Mouse (Mus musculus) lung, adult 2 months (tissue): ENCODE results near the gene Cox5b. TPM values are rescaled to one million over a fixed set of nuclear protein-coding genes. Genes with fewer than 3 reads are reported as not detected.
A peak's percentile ranks its signal among the peaks of the same experiment; 100 is the strongest.

ENCODE experiments used
- DNase-seq: peaks from one replicate; pipeline ENCODE4 v3.0.0; 2022
- H3K4me1 ChIP-seq: fragments of 200-500 bp; 2 replicates; pipeline ENCODE4 v1.6.1; 2011; ENCODE audit warnings: low read length; ENCODE audit not compliant: control insufficient read depth, insufficient read depth
- H3K4me3 ChIP-seq: fragments of 200-500 bp; replicated peaks from 2 replicates; pipeline ENCODE3; 2011; ENCODE audit warnings: low read depth, mild to moderate bottlenecking, control low read depth, low read length; ENCODE audit errors: extremely low read depth
- CTCF ChIP-seq: fragments of 200-500 bp; IDR thresholded peaks from 2 replicates; pipeline ENCODE4 v1.5.1; 2011; ENCODE audit warnings: mild to moderate bottlenecking, low read length, control low read depth; ENCODE audit not compliant: insufficient read depth
- POLR2A ChIP-seq: fragments of 200-500 bp; IDR thresholded peaks from 2 replicates; pipeline ENCODE4 v1.6.1; 2011; ENCODE audit warnings: low read depth, mild to moderate bottlenecking, control low read depth, low read length, borderline replicate concordance; ENCODE audit errors: extremely low read depth
- WGBS: fragments of 180-500 bp; shearing (Covaris S2); methylation state at CpG from one replicate; pipeline ENCODE4 v1.1.7; 2018; 5-methylcytosine and 5-hydroxymethylcytosine counted together
- polyA plus RNA-seq: library from polyadenylated mRNA; depleted of rRNA; stranded (reverse); fragments of >200 nt; gene quantifications from 2 replicates; pipeline ENCODE4 v1.2.3, GENCODE M21; 2012; rRNA removed

Gene Cox5b
- polyA plus RNA-seq, 1 experiment = 279 TPM

DNA sequence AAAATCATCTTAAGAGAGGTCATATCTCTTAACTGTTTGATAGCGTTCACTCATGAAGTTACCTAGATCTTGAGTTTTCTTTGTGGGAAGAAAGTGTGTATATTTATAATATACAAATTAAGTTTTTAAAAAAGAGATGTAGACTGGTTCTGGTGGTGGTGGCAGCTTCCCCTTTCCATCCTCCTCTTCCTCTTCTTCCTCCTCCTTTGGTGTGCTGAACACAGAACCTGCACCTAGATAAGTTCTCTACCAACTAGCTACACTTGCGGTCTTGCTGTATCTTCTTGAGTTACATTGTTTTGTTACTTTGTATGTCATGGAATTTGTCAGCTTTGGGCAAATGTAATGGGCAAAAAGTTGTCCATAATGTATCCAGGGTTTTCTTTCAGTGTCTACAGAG is 19.9 kb downstream of the Cox5b start:
- Histone ChIP-seq H3K4me1 (peaks cover 6% of the 10 kb centered on the region; the same call in 1 of the 2 replicates), H3K4me3 (no peak overlapping the region)
- DNase-seq = no peak
- TF ChIP-seq CTCF (no peak), POLR2A (no peak)
- 96% methylated on average over 2 of the region's 2 CpGs for WGBS

DNA sequence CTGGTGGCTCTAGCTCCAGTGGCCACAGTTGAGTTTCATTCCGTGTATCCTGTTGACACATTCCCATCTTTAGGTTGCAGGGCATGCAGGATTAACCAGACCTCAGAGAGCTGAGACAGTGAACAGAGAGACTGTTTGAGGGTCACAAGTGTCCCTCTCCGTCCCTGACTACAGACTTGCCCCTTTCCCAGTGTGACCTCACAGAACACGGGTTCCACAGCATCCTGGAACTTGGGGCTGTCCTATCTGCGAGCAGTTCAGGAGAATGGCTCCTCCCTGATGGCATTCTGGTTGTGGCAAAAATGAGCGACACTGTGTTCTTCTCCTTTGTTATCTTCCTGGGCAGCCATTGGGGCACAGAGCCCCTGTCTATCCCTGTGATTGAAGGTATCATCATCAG is 23.1 kb downstream of the Cox5b start, which contains the start of gene Actr1b:
Actr1b (minus strand) TSS at position 112 of the 400 bp plus-strand sequence.
- no peak for DNase-seq
- TF ChIP-seq POLR2A (no peak), CTCF (no peak)
- 75% methylated on average over 5 of the region's 5 CpGs for WGBS
- Histone ChIP-seq H3K4me3 (no peak within 1 kb of the TSS), H3K4me1 (no peaks in the 10 kb centered on the region)

- TF ChIP-seq CTCF (no peak), POLR2A (no peak)
- WGBS = 52% methylated on average over 1 of the region's 1 CpGs
- Histone ChIP-seq H3K4me1 (no peaks in the 10 kb centered on the region), H3K4me3 (no peak overlapping the region)
- no peak for DNase-seq
Measured at GRCm38 (mm10) chr1:36718786-36719185, 27.5 kb downstream of the Cox5b start.

GRCm38 (mm10) chr1:36723146-36724056 is 32.2 kb downstream of the Cox5b start:
- 64% methylated on average over 16 of the region's 16 CpGs for WGBS
- DNase-seq = no peak
- Histone ChIP-seq H3K4me3 (no peak overlapping the region), H3K4me1 (no peaks in the 10 kb centered on the region)
- no peak for TF ChIP-seq CTCF
- TF ChIP-seq POLR2A = no peak

- Histone ChIP-seq H3K4me1 (no peaks in the 10 kb centered on the region), H3K4me3 (no peak overlapping the region)
- no peak for DNase-seq
- TF ChIP-seq CTCF = no peak
- TF ChIP-seq POLR2A = no peak
- 74% methylated on average over 4 of the region's 4 CpGs for WGBS
Measured at GRCm38 (mm10) chr1:36724057-36724431, 32.8 kb downstream of the Cox5b start.

DNA sequence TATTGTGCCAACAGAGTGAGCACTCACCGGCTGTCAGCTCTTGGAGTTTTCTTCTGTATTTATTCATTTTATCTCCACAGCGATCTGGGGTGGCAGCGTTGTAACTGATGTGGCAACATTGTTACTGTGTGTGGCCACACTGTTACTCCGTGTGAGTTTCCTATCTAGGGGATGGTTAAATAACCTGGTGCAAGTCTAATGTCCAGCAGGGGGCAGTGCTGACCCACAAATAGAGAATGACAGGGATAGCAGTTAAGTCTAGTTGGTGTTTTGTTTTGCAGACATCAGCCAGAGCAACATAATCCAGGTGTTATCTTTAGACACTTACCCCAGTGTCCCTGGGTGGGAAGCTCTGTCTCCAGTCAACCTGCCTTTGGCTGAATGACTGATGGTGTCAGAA is 46.1 kb downstream of the Cox5b start:
- WGBS = 7% methylated on average over 4 of the region's 4 CpGs
- TF ChIP-seq CTCF = peak; percentile 54
- TF ChIP-seq POLR2A = no peak
- Histone ChIP-seq H3K4me3 (no peak overlapping the region), H3K4me1 (no peaks in the 10 kb centered on the region)
- peak; percentile 71 for DNase-seq

DNA sequence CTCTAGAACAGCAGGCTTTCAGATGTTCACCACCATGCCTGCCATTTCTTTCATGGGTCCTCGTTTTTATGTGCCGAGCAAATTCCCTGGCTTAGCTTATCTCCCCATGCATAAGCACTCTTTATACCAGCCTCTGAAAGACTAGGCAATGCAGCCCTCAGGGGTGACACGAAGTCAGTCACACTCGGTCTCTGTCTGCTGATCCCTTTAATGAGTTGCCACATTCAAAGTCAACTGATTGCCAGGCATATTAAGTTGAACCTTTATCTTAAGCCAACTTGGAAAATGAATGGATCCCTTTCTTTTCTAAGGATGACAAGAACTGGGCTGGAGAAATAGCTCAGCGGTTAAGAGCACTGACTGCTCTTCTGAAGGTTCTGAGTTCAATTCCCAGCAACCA is 48.0 kb downstream of the Cox5b start:
- TF ChIP-seq POLR2A (no peak), CTCF (no peak)
- no peaks in the 10 kb centered on the region for H3K4me1 ChIP-seq
- WGBS = 77% methylated on average over 5 of the region's 5 CpGs
- H3K4me3 ChIP-seq = no peak overlapping the region
- DNase-seq = no peak

GRCm38 (mm10) chr1:36743046-36743445 is 51.8 kb downstream of the Cox5b start:
- Histone ChIP-seq H3K4me3 (no peak overlapping the region), H3K4me1 (no peaks in the 10 kb centered on the region)
- 63% methylated on average over 9 of the region's 9 CpGs for WGBS
- DNase-seq = no peak
- TF ChIP-seq CTCF (no peak), POLR2A (no peak)

Other genes with a start within 250 kb of the Cox5b start
- gene Lman2l, start 246.2 kb upstream of the Cox5b start, polyA plus RNA-seq = 9.7 and 15.9 TPM in 2 replicates
- 5.6 and 5.9 TPM in 2 replicates for gene Cnnm4, start 219.8 kb upstream of the Cox5b start, polyA plus RNA-seq
- gene Cnnm3, start 179.6 kb upstream of the Cox5b start, polyA plus RNA-seq = 36.6 and 37.0 TPM in 2 replicates
- 13.7 and 36.2 TPM in 2 replicates for gene Ankrd23, start 154.6 kb upstream of the Cox5b start, polyA plus RNA-seq
- gene Gm42417, start 152.0 kb upstream of the Cox5b start, polyA plus RNA-seq = not detected in 2 replicates
- gene Ankrd39, start 144.0 kb upstream of the Cox5b start, polyA plus RNA-seq = 22.1 and 22.8 TPM in 2 replicates
- 23.0 and 23.7 TPM in 2 replicates for gene Sema4c, start 133.1 kb upstream of the Cox5b start, polyA plus RNA-seq
- gene Fam178b, start 8.3 kb upstream of the Cox5b start, polyA plus RNA-seq = 11.2 and 13.9 TPM in 2 replicates
- not detected in 2 replicates for gene 4933424G06Rik, start 18.7 kb downstream of the Cox5b start, polyA plus RNA-seq
- gene Actr1b, start 23.0 kb downstream of the Cox5b start, polyA plus RNA-seq = 107 and 111 TPM in 2 replicates
- gene Zap70, start 70.3 kb downstream of the Cox5b start, polyA plus RNA-seq = 10.9 and 12.9 TPM in 2 replicates